Mouse (Mus musculus): ENCODE measurements around the gene Ttc7. TPM values are rescaled to one million over a fixed set of nuclear protein-coding genes. Genes with fewer than 3 reads are reported as not detected.

Gene Ttc7
- total RNA-seq, 1 experiment from 2014 or later = 169 TPM

DNA sequence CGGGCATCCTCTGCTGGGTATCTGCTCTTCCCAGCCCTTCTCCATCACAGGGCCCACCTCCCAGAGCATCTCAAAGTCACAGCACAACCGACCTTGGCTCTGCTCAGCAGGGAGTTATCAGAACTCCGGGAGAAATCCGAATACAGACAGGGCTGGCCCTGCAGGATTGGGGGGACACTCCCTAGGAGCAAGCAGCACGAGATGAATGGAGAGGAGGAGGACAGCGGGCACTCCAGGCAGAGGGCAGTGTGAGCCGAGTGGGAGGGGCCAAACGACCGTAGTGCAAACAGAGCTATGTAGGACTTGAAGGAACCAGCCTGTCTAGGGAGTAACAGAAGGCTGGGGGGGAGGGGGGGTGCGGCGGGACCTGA, 48.2 kb downstream of the Ttc7 start:
- no peak for ATAC-seq (replicated peaks; ENCODE audit: insufficient number of reproducible peaks, low FRiP score, low TSS enrichment, poor library complexity, severe bottlenecking)

DNA sequence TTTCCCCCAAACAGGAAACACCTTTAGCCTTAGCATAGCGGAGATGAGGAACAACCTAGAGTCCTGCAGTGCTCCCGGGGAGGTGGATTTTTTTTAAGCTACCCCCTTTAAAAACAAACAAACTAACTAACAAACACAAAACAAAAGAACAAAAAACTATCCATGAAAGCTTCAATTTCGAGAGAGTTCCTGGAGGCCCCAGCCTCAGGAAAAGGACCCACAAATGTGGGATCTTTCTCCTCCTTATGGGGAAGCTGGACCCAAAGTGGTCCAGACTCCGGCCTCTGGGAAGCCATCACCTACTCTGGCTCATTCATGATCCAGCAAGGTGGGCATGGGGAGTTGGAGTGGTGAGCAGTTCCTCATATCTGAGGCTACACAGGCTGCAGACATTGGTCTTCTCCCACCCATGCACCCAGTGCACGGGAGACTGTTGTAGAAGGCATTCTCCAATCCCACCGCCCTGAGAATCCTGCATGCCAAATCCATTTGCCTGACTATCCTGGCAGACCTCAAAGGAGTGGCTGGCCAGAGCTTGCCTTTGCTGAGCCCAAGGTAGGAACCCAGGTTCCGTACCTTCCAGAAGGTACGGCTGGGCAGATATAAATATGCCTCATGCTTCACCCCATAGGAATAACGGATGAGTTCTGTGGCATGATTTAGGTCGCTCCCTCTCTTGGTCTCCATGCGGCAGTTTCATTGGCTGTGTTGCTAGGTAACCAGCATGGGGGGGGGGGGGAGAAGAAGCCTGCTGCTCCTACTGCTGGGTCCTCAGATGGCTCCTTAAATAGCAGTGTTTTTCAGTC, 48.9 kb downstream of the Ttc7 start:
- ATAC-seq (replicated peaks; ENCODE audit: insufficient number of reproducible peaks, low FRiP score, low TSS enrichment, poor library complexity, severe bottlenecking) = no peak

DNA sequence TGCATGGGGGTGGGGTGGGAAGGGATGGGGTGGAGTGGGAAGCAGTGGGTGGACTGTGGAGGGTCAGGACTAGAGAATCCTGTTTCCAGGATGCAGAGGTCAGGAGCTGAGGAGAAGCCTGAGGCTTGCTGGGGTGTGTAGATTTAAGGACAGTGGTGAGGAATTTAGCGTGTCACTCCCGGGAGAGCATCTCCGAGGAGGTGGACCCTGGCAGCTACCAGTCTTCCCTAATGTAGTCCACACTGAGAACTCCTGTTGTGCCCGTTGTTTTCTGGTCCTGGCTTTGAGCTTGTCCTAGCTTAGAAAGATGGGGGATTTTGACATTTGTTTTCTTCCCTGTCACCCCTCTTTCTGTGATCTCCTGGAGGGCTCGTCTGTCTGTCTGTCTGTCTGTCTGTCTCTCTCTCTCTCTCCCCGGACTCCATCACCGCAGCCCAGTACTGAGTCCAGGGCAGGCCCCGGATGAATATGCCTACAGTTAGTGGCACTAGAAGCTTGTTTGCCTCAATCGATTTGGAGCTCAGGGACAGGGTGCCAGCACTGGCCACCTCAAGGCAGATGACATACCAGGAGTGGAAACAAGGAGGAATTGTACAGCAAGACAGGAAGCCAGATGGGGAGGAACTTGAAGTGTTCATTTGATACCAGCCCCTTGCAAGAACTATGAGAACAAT, 49.6 kb downstream of the Ttc7 start:
- ATAC-seq (replicated peaks; ENCODE audit: insufficient number of reproducible peaks, low FRiP score, low TSS enrichment, poor library complexity, severe bottlenecking) = no peak

DNA sequence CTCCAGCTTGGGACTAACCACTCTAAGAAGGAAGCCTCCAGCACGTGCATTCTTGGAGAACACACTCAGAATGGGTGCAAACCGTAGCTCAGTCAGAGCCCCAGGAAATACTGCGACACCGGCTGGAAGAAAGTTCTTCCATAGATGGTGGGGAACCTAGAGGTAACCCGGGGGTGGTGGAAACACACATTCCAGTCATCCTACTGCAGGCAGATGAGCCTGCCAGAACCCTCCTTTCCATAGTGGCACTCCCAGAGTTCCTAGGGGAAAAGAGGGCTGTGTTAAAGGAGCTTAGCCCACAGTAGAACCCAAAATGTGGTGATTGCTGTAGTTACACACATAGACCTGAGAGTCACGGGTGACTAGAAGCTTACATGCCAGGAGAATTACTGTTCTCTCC, 50.2 kb downstream of the Ttc7 start:
- no peak for ATAC-seq (replicated peaks; ENCODE audit: insufficient number of reproducible peaks, low FRiP score, low TSS enrichment, poor library complexity, severe bottlenecking)

DNA sequence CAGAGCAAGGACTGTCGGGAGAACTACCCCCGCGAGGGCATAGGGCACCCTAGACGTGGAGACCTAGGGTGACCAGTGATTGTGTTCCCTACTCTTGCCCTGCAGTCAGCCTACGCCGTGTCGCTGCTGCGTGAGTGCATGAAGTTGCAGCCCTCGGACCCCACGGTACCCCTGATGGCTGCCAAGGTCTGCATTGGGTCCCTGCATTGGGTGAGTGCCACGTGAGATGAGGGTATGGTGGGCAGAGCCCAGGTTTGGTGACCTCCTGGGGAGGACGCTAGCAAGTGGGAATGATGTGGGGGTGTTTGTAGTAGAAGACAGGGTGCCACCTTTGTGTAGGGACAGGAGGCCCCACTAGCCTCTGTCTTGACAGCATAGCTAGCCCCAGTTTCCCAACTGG, 51.5 kb downstream of the Ttc7 start:
- no peak for ATAC-seq (replicated peaks; ENCODE audit: insufficient number of reproducible peaks, low FRiP score, low TSS enrichment, poor library complexity, severe bottlenecking)

DNA sequence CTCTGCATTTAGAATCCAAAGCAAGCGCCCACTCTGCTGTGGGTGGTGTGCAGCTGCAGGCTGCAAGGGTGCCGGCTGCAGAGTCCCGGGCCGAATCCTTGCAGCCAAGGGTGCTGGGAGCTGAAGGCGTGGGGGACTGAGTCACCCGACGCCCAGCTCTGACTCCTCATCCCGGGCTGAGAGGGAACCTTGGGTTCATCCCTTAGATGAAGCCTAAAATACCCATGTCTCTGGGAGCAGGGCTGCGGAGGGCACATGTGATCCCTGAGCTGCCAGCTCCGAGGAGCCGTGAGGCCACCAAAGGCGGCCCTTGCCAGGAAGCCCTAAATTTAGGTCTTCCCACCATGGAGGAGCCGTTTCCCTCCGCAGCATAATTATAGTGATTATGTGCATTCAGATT, 52.5 kb downstream of the Ttc7 start:
- no peak for ATAC-seq (replicated peaks; ENCODE audit: insufficient number of reproducible peaks, low FRiP score, low TSS enrichment, poor library complexity, severe bottlenecking)

DNA sequence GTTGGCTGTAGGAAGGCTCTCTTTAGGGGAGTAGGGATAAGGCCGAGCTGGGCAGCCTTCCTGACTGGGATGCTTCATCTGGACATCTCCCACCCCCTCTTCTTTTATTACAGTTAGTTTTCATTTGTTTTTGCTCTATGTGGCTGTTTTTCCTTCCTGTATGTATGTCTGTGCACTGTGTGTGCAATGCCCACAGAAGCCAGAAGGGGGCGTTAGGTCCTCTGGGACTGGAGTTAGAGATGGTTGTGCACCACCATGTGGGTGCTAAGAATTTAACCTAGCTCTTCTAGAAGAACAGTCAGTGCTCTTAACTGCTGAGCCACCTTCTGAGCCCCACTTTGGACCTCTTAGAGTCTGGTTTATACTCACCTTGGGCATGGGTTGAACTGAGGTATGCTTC, 53.0 kb downstream of the Ttc7 start:
- no peak for ATAC-seq (replicated peaks; ENCODE audit: insufficient number of reproducible peaks, low FRiP score, low TSS enrichment, poor library complexity, severe bottlenecking)

DNA sequence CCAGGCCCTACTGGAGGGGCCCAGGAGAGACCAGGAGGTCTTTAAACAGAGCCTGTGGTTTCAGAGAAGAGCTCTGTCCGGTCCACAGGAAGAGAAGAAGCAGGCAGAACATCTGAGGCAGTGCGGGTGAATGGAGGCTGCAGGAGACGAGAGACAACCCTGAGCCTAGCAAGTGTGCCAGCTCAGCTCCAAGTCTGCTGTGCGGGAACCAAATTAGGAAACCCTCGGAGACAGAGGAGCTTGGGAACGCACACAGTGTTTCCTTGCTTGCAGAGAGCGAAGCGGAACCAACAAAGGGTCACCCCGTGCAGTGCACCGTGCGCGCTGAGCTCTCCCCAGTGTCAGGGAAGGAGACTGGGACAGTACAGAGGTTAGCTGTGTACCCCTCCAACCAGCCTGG, 54.2 kb downstream of the Ttc7 start:
- no peak for ATAC-seq (replicated peaks; ENCODE audit: insufficient number of reproducible peaks, low FRiP score, low TSS enrichment, poor library complexity, severe bottlenecking)

DNA sequence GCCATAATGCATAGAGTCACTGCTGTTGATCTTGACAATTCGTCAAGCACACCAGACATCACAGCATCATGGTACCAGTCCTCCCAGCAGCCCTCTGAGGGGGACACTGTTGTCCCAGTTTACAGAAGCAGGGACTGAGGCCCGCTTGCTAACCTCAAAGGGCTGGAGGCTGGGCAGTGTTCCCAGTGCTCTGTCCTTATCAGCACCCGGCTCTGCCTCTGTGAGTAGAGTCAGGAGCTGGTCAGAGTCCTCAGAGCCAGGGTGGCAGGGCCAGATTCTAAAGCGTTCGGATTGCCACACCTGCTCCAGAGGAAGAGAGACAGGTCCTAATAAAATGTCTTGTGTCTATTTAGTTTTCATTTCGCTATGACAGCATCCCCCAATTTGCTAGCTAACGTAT, 55.0 kb downstream of the Ttc7 start:
- no peak for ATAC-seq (replicated peaks; ENCODE audit: insufficient number of reproducible peaks, low FRiP score, low TSS enrichment, poor library complexity, severe bottlenecking)

DNA sequence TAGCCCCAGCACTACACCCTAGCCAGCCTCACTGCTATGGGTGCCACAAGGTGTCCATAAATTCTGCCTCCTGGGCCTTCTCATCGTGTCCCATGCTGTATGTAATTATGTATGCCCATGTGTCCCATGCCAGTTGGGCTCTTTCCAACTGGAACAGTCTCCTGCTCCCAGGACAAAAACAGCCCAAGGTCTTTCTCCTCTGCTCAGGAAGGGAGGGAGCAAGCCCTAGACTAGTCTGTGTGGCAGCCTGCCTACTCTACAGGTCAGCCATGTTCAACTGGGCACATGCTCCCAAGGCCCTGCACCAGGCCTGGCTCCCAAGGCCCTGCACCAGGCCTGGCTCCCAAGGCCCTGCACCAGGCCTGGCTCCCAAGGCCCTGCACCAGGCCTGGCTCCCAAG, 56.4 kb downstream of the Ttc7 start:
- ATAC-seq (replicated peaks; ENCODE audit: insufficient number of reproducible peaks, low FRiP score, low TSS enrichment, poor library complexity, severe bottlenecking) = no peak

DNA sequence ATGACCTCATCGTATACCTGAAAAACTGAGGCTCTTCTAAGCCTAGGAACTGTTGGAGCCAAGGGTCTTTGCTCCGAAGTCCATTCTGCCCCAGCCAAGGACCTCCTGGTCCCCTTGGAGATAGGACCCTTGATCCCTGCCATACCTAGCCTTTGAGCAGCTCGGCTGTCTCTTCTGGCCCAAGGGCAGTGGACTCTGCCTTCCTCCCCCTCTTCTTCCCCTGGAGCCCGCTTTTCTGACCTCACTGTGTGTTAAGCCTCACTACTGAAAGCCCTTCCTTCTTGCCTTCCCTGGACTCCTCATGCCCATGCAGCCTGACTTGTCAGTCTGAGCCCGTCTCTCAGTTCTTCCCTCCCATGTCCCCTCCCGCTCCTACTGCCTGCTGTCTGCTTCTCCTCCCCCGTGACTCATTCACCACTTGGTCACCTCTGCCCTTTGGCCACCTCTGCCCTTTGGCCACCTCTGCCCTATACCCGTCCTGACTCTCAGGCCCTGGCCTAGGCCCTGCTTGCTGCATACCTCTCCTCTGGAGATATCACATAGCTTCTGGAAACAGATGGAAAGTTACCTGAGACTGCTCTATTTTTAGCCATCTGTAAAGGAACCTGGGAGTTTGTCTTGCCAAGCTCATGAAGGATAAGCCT, 60.5 kb downstream of the Ttc7 start:
- no peak for ATAC-seq (replicated peaks; ENCODE audit: insufficient number of reproducible peaks, low FRiP score, low TSS enrichment, poor library complexity, severe bottlenecking)

DNA sequence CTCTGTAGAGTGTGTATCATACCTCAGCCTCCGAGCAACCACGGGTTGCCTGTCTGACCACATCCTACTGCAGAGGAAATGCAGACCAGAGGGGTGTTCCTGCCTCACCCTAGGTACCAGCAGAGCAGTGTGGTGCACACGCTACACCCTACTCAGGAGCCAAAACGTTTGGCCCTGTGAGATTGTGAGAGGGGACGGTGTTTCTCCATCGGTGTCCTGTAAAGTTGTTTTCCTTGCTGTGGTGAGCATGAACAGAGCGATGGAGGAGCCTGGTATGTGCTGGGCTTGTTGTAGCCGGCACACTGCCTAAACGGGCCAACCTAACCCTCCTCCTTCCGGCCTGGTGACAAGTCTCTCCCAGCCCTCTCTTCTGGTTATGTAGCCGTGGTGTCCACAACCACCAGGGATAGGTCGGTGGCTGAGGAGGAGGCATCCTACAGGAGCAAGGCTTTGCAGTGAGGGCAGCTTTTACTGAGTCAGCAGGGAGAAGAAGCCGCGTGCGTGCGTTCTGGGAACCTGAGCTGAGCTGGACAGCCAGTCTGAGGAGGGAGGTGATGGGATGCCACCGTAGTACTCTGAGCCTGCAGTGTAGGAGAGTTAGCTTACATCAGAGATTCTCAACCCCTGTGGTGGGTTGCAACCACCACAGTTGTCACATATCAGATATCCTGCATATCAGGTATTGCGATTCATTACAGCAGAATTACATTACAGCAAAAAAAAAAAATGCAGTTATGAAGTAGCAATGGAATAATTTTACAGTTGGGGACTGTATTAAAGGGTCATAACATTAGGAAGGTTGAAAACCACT, 62.0 kb downstream of the Ttc7 start:
- ATAC-seq (replicated peaks; ENCODE audit: insufficient number of reproducible peaks, low FRiP score, low TSS enrichment, poor library complexity, severe bottlenecking) = peak; percentile 52

DNA sequence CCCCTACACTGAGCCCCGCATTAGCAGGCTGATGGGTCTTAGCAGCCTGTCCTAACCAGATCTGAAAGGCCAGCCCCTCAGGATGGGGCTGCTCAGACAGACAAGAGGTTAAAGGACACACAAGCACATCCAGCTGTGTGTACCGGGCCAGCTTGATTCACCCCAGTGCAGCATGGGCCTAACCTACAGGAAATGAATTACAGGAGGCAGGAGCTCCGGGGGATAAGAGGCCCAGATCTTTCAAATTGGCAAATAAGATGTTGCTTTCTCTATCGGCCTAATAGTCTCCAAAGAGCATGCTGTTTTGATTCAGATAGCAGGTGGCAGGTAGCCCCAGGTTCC, 62.5 kb downstream of the Ttc7 start:
- ATAC-seq (replicated peaks; ENCODE audit: insufficient number of reproducible peaks, low FRiP score, low TSS enrichment, poor library complexity, severe bottlenecking) = no peak

DNA sequence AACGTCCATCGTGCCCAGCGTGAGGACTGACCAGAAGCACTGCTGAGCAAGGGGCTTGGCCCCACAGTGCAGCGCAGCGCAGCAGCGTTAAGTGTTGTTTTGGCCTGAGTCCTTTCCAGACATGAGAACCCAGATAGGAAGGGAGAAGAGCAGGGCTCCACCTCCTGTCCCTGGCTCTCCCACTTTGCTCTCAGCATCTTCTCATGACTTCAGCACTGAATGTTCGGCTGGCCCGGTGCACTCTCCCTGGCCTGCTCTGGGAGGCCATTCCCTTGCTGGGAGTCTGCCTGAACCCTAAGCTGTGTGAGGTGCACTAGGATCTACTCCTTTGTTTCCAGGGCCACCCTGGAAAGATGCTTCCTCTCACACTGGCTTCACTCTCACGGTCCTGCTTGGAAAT, 65.7 kb downstream of the Ttc7 start:
- no peak for ATAC-seq (replicated peaks; ENCODE audit: insufficient number of reproducible peaks, low FRiP score, low TSS enrichment, poor library complexity, severe bottlenecking)

DNA sequence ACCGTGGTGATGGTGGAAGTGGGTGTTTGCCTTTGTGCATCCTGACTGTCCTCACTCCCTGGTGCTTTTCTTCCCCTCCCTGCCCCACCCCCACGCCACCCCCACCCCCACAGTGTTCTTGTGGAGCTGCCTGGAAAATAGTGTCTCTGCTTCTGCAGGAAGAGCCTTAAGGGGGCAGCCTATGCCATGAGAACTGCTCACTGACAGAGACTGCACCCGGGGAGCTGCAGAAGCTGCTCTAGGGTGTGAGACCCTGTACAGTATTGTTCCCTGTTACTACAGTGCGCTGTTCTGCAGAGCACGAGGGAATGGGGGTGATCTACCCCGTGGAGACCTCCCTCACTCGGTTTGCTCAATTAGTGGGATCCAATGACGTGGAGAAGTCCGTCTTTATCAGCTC, 66.4 kb downstream of the Ttc7 start:
- ATAC-seq (replicated peaks; ENCODE audit: insufficient number of reproducible peaks, low FRiP score, low TSS enrichment, poor library complexity, severe bottlenecking) = no peak

DNA sequence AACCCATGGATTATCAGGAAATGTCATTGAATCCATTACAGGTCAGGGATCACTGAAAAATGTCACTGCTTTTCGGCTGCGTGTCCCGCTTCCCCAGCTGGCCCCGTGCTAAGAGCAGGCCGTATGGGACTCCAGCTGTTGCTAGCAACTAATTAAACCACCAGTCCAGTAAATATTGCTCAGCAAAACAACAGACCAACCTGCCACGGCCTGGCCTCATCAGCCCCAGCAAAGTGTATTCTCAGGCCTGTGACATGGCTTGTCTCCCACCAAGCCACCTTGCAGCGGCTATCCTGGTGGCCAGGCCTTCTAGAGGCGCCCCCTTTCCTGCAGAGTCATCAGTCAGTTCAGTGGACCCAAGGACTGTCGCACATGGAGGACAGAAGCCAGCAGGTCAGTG, 66.9 kb downstream of the Ttc7 start:
- ATAC-seq (replicated peaks; ENCODE audit: insufficient number of reproducible peaks, low FRiP score, low TSS enrichment, poor library complexity, severe bottlenecking) = no peak

DNA sequence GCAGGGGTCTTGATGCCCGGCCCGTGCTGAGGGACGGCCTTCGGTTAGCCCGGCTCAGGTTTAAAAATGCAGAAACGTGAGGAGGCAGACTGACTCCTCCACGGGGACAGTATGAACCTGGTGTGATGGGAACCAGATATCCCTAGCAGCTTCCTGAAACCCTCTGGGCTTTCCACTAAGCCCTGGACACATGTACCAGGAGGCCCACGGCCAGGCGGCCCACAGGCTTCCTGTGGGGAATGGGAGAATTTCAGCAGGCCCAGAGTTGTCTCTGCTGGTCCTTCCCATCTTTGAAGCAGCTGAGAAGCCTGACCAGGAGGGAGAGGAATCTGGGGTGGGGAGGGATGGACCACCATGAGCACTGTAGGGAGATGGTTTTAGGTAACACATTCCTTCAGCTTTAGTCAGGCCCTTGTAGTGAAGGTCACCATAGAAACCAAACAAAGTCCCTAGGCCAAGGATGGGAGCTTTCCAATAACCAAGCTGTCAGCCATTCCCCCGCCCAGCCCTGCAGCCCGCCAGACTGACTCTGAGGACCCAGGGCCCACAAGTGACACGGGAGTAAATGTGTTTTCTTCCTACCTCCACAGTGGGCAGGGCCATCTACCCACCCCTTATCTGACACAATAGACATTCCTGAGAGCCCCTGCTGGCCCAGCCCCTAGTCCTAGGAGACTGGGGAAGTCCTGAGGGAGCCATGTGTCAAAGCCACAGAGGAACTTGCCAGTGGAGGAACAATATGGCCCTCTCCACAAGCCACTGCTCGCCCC, 68.0 kb downstream of the Ttc7 start:
- no peak for ATAC-seq (replicated peaks; ENCODE audit: insufficient number of reproducible peaks, low FRiP score, low TSS enrichment, poor library complexity, severe bottlenecking)

DNA sequence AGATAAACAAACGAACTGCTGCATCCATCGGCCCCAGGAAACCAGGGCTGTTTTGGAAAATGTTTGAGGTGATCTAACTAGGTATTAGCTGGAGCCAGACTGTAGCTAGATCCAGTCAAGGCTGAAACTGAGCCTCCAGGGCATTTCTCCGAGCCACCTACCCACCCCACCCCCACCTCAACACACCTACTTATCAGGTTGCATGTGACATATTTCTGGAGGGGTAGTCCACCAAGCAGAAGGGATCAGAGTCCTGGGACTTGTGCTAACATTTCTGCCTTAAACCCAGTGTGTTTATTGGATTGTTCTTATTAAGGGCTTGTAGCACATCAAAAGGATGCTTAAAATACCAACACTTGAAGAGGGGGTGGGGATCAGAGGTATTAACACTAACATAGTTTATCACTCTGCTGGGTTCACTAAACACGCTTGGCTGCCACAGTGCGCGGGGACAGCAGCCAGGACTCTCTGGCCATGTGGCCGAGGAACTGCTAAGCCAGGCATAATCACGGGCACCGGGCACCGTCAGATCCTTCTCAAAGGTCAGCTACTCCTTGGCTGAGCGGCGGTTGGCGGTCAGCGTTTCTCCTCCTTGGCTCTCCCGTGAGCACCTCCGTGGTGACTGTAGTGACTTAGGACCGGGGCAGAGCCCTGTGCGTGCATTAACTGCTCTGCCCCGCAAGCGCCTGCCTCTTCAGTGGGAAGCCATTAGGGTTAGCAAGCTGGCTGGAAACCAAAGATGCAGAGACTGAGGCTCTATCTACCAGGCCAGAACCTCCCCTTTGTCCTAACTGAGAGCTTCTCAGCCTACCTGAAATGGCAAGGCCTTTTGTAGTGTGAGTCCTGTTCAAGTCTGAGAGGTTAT, 68.8 kb downstream of the Ttc7 start:
- no peak for ATAC-seq (replicated peaks; ENCODE audit: insufficient number of reproducible peaks, low FRiP score, low TSS enrichment, poor library complexity, severe bottlenecking)
